Mouse (Mus musculus) activated CD4-positive, CD25-positive, alpha-beta regulatory T cell, adult 4 months (primary cell): ENCODE measurements around the gene Smim23. TPM values are rescaled to one million over a fixed set of nuclear protein-coding genes. Genes with fewer than 3 reads are reported as not detected.
A peak's percentile ranks its signal among the peaks of the same experiment; 100 is the strongest.

ENCODE experiments used
- ATAC-seq: one replicate; pipeline ENCODE4 v1.8.0; 2017
- polyA plus RNA-seq, 2 experiments: library from polyadenylated mRNA; unstranded; fragments of 100-300 nt; shearing (Covaris generic); gene quantifications; one replicate each; pipeline ENCODE4 v1.2.1; 2017

Smim23 gene
- polyA plus RNA-seq, 2 experiments from 2014 or later, result not detected

GRCm38 (mm10) chr11:32780747-32781536 is 43.5 kb downstream of the Smim23 start:
- ATAC-seq, result no peak

DNA sequence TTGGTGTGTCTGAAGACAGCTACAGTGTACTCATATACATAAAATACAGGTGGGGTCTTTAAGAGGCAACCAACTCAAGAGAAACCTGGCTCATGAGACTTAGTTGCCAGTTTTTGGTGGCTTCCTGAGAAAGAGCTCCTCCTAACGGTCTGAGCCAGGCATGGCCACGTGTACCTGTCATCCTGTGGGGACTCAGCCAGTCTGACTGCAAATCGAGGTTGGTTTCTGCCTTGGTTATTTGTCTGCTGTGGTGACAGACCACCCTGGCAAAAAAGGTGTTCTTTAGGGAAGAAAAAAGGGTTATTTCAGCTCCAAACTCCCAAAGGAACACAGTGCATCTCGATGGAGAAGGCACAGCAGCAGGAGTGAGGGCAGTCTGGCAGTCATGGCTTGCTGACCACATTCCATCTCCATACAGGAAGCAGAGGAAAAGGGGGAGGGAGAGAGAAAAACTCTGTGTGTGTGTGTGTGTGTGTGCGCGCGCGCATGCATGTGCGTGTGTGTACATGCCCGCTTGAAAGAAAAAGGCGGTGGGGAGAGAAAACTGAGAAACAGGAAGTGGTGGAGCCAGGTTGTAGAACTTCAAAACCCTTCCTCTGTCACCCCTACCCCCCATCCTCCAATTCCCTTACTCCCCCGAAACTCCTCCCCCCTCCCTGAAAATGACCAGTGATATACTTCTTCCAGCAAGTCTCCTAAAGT is 55.6 kb downstream of the Smim23 start:
- peak; percentile 77 for ATAC-seq

Other genes starting within 250 kb of the Smim23 start
- 10 to 100 TPM; 21.3 TPM for gene Fbxw11, start 181.9 kb downstream of the Smim23 start, polyA plus RNA-seq